Mouse (Mus musculus) heart, postnatal 14 days (tissue): ENCODE measurements around the gene Bpgm. TPM values are rescaled to one million over a fixed set of nuclear protein-coding genes. Genes with fewer than 3 reads are reported as not detected.

Experiments used
- DNase-seq, 2 experiments: peaks; one replicate each; pipeline ENCODE4 v3.0.0; 2021 to 2022
- intact Hi-C: fragments of 180-260 bp; cut with DNase I; formaldehyde crosslinking; loops from one replicate; pipeline ENCODE4 v1.15.1; 2025
- long read RNA-seq, 2 experiments: library from polyadenylated mRNA; stranded (forward); transcript quantifications; one replicate each; pipeline ENCODE4 v2.0.0; 2021
- total RNA-seq, 2 experiments: library from RNA; stranded (reverse); gene quantifications; 2 replicates each; pipeline ENCODE4 v1.2.3; 2021

Bpgm gene
- 100 to 1,000 TPM; 122 to 139 TPM for total RNA-seq
- long read RNA-seq, experiment 1, transcript Bpgm-201 (3 exons, 2,220 nt) = major isoform, 176 of 199 reads
- long read RNA-seq, experiment 1, partial matches to known transcripts = 5 of 199 reads
- long read RNA-seq, experiment 1, other reads (novel, unspliced or antisense) = 18 of 199 reads
- long read RNA-seq, experiment 2, transcript Bpgm-201 (3 exons, 2,220 nt) = major isoform, 114 of 132 reads
- long read RNA-seq, experiment 2, partial matches to known transcripts = 2 of 132 reads
- long read RNA-seq, experiment 2, other reads (novel, unspliced or antisense) = 16 of 132 reads

DNA sequence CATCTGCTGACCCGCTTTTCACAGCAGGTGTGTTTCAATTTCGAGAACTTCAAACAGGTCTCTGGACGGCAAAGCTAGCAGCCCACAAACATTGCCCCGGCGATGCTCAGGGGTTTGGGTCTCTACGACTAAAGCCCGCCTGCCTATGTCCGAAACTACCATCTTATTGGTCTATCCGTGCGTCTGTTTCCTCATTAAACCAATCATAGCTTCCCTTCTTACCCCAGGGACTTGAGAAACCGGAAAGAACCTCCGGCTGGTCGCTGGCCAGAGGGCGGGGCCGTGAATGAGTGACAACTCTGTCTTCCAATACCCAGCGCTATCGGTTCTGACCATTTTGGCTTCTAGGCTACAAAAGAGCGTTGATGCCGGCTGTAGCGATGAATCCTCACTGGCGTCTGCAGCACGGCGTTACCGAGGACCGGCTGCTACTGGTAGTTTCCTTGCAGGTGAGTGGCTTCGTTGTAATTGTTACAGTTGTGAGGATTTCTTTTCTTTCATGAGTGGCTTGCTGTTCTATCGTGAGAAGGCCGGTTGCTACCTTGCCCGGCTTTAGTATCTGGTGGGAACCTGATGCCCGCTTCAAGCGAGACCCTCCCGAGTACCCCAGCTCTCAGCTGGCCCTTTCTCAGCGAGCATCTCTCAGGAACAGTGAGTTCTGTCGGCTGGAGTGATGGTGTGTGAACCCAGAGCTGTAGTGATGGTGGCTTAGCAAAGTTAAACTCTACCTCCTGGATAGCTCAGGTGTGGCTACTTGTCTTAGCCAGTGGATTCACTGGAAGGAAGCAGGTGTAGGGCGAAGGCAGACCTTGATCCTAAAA lies at the start of gene Bpgm:
Gene Bpgm (plus strand): TSS at position 234 of the 821 bp plus-strand sequence.
- peak; percentile 99 for DNase-seq
- intact Hi-C loops = loop anchor here (2.0 to 5.0 kb wide), 2 partner anchors 25 to 299 kb away; partner anchors contain the start of gene Slc35b4

DNA sequence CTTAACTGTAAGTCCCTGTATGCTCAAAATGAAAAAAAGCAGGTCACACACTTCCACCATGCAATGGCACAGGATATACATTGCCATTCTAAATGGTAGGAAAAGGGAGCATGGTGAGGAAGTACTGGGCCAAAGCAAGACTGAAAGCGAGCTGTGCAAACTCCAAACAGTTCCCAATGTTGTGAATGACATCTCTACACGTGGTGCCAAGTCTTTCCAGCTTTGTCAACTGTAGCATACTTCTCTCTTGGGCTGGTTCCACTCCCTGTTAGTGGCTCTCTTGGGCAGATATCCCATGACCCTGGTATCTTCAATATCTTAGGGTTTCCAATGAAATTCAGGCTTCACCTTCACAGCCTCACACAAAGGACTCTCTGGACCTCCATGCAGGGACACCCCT lies 37.0 kb upstream of the Bpgm start:
- intact Hi-C loops = no loop called here
- DNase-seq = no peak

DNA sequence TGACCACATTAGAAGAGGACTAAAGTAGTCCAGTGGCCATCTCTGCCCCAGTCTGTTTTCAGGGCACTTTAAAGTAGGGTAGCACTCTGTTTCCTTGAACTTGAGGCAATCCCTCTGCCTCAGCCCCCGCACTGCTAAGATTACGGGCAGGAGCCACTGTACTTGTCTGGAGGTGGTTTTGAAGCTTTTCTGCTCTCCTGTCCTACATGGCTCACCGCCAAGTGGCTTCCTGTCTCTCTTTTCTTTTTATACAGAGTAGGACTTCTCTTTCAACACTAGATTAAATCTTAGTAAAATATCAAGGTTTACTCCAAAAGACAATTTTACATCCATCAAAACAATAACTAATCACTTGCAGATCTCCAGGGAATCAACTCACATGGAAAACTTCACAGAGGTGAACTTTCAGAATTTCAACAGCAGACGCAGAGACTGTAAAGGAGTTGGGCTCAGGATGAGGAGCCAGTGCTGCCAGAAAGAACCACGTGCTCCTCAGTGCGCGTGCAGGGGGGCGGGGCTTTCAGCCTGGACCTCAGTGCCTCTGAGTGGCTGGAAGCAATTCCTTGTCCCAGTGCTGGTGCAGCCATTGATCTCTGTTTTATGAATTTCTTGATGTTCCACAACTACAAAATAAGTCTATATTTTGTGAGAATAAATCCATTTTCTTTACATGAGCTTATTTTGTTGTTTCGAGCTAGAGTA lies 34.3 kb upstream of the Bpgm start:
- intact Hi-C loops = no loop called here
- DNase-seq = no peak

DNA sequence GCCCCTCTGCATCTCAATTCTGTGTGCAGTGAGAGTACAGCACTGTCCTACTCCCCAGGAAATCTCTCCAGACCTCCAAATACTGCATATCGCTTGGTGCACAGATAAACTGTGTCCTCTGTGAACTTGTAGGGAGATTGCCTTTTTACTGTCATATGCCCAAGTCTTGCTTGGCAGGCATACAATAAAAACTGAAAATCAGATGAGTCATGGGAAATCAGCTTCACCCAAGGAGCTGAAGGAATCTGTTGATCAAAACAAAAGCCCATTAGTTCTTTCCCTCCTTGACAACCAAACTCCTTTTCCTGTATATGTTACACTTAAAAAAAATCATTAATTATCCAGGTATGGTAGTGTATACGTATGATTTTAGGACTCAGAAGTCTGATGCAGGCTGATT lies 32.2 kb upstream of the Bpgm start:
- intact Hi-C loops = no loop called here
- peak in 1 of 2 experiments; percentile 19 for DNase-seq

DNA sequence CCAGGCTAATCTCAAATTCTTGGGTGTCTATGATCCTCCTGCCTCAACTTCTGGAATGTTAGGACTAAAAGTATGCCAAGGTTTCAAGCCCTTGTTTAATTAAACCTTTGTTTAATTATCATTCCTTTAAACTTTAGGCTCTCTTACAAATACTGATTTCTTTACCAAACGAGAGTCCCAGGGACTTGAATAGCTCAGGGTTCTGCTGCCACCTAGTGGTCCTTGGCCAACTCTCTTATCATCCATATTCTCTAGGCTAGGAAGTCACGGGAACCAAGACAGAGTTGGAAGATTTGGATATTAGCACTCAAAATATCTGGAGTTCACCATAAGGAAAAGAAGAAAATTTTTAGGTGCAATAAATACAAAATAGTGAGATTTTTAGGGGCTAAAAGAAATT lies 28.0 kb upstream of the Bpgm start:
- peak; percentile 72 to 81 for DNase-seq
- intact Hi-C loops = loop anchor here (1.0 to 5.0 kb wide), 3 partner anchors 76 to 155 kb away; no protein-coding TSS in a partner anchor

DNA sequence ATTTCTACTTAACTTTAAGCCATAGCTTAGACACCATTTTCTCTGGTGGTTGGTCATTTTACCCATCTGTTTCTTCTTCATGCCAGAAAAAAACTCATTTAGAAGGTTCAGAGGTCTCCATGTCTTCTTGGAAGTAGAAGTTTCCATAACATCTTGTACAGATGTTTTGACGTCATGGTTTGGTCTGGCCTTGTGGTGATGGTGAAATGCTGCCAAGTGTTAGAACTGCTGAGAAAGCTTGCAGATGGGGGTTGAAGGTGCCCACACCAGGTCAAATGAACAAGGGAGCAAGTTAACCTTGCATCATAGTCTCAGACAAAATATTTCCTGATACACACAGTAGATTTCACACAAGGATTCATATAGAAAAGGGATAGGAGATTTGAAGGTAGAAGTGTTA lies 27.3 kb upstream of the Bpgm start:
- intact Hi-C loops = loop anchor here (1.0 to 5.0 kb wide), 3 partner anchors 76 to 155 kb away; no protein-coding TSS in a partner anchor
- no peak for DNase-seq

DNA sequence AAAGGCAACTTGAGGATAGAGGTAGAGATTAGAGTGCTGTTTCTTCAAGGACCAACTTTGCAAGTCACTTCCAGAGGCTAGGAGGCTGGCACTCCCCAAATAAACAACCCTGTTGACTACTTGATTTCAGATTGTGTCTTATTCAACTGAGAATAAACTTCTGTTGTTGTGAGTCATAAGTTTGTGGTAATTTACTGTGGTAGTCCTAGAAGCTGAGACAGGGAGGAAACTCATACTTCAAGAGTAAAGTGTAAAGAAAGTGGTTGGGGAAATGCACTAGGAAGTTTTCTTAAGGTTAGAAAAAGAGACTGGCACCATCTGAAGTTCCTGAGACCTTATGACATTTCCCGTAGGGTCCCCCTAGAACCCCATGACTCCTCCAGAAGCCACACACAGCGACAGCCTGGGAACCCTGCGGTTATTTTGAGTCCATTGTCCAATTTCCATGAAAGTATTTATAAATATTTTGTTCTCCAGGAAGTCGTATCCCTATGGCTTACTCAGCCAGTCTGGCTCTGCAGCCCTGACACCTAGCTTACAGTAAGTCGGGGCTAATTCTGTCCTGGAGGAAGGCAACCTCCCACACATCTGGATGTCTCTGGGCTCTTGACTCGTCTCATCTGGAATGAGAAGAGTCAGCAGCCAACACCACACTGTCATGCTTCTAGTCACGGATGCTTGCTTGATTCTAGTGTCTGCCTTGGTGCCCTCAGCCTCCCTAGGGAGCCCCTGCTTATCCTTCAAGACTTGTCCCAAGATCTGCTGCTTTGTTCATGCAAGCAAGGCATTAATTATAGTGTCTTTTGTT lies 22.8 kb upstream of the Bpgm start:
- DNase-seq = no peak

DNA sequence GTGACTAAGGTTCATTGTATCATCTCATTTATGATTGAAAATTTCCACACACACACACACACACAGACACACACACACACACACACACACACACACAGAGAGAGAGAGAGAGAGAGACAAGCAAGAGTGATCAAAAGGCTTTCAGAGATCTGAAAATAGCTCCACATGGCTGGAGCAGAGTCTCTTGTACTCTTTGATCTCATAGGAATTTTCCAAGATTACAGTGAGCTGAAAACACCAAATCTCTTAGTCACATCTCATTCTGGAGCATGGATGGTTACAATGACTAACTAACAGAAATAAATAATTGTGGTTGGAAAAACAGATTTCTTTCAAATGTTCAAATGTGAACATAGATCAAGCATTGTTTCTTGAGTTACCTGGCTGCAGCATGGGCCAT lies 16.6 kb upstream of the Bpgm start:
- DNase-seq = no peak
- intact Hi-C loops = no loop called here

More for the DNA sequence above, 22.8 kb upstream of the Bpgm start:
- intact Hi-C loops = no loop called here

DNA sequence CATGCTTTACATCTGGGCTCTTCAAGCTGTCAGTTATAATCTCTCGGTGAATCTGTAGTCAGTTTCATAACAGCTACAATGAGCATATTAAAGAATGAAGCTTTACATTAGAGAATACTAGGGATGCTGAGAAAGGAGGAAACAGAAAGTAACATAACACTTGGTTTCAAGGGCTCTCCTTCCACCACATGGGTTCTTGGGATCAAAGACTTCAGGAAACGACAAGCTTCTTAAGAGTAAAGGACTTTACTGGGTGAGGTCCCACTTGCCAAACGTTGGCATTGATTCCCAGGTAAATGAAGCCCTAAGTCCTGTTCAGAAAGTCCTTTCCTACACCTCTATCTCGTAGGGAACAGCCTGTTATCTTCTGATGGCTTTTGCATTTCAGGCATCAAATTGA lies 15.4 kb upstream of the Bpgm start:
- intact Hi-C loops = no loop called here
- DNase-seq = no peak

DNA sequence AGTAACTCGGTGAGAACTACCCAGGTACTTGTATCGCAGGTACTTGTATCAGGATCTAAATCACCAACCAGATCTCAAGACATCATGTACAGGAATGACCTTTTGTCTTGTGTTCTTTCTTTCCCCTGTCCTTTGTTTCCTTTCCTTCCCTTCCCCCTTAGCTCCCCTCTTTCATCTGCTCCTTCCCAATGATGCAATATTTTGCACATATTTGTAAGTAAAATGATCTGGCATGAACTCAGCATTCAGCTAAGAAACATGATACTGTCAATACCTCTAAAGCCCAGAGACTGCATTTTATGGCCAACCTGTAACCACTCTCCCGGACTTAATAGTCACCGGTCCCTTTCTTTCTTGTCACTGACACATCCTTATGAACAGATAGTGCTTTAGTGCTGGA lies 12.4 kb upstream of the Bpgm start:
- intact Hi-C loops = no loop called here
- DNase-seq = no peak

DNA sequence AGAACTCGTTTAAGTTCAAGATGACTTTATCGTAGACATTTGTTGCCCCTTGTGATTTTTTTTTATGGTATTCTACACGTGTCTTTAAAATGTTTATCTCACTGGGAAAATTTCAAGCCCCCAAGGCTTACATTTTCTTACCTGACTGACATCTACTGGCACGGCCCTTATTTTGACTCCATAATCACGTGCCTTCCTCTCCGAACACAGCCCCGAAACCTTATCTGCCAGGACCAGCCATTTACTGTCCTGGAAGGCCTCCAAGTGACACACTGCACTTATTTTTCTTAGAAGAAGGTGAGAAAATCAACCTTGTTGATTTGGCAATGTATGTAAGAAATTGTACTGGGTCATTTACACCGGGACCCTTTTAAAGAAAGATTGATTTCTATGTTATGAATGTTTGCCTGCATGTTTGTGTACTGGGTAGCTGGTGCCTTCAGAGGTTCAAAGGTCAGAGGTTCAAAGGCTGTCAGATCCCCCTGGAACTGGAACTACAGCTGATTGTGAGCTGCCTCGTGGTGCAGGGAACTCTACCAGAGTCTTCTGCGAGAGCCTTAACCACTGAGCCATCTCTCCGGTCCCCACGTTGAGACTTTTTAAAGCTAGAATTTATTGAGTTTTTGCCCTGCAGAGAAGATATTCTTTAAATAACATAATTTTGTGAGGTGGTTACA lies 4.4 kb upstream of the Bpgm start:
- intact Hi-C loops = no loop called here
- DNase-seq = no peak

DNA sequence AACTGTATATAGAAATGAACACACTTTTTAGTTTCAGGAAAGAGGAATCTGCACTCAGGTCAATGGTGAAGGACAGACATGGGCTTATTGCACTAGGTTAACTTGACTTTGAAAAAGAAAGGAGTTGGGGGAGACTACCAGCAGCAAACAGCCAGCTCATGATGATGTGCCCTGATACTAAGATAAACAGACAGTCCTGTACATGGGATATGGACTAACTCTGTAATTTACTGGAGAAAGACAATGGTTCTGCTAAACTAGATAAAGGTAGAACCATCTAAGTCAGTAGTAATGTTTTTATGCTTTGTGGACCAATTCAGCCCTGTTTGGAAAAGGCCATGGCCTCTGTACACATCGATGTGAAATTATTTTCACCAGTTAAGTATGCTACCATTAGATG lies 2.7 kb upstream of the Bpgm start:
- DNase-seq = no peak
- intact Hi-C loops = no loop called here

DNA sequence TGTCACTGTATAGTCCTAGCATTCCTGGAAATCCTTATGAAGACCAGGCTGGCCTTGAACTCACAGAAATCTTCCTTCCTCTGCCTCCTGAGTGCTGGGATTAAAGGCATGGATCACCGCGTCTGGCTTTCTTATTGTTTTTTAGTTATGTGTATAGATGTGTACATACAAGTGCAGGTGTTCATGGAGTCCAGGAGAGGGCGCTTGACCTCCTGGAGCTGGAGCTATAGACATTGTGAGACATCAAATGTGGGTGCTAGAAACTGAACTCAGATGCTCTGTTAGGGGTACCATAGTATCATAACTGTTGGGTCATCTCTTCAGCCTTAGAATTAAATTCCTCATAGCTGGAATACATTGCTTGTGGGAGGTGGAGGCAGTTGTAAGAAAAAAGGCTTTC lies 2.0 kb upstream of the Bpgm start:
- no peak for DNase-seq
- intact Hi-C loops = loop anchor here (2.0 kb wide), 1 partner anchor 23 kb away; no protein-coding TSS in a partner anchor

DNA sequence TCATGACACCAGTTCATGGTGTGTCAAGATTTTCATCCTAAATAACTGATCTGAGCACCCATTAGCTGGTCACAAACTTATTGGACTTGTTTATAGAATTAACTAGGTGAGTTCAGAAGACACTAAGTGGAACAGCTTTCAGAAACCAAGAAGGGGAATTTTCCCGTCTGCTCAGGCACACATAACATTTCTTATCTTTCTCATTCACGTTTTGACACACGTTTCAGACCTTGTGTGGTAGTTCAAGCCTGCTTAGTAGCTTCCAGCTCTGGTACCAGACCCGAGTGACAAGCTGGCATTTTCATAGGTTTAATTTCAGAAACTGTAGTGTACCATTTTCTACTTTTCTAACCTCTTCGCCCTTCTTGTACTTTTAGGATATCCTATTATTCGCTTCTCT lies 616 bp upstream of the Bpgm start:
- intact Hi-C loops = loop anchor here (2.0 to 5.0 kb wide), 2 partner anchors 25 to 298 kb away; partner anchors contain the start of gene Slc35b4

DNA sequence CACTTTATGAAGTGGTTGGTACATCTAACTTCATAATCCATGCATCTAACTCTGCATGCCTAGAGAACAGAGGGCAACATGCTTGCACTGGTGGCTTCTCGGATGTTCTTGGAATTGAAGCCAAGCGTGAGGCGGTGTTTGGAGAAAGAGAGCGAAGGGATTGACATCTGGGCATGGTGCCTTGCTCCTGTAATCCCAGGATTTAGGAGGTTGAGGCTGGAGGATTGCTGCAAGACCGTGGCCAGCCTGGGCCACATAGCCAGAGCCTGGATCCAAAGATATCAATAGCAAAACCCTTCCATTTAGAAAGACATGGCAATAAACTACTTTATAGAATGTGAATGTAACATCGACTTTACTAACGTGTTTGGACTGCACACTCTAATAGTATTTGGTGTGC lies 2.0 kb downstream of the Bpgm start:
- intact Hi-C loops = loop anchor here (5.0 kb wide), 1 partner anchor 301 kb away; the partner anchor contains the start of gene Slc35b4
- DNase-seq = no peak

More for the DNA sequence above, 616 bp upstream of the Bpgm start:
- no peak for DNase-seq

DNA sequence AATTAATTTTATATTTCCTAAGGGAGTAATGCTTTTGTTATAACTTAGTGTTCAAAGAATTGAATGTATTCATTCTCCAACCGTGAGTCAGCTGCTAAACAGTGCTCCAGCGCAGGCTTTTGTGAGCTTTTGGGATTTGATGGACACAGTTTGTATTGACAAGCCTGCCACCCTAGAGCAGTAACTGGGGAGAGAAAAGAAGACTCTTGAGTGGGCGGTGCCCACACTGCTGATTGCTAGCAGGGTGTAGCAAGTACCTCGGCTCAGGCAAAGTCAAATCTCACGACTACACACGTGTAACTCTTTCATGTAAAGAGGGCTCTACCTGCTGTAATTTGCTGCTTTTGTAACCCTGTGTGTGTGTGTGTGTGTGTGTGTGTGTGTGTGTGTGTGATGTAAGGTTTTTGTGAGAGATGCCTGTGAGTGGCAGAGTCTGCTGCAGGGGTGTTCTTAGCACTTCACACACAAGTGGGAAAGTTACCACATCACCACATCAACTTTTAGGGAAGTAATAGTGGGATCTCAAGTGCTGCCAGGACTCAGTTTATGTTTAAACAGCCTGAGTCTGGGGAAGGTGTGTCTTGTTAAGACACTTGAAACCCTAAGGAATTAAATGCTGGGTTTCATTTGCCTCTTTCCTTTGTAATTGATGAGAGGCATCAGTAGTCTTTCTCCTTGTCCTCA lies 2.8 kb downstream of the Bpgm start:
- no peak for DNase-seq
- intact Hi-C loops = loop anchor here (5.0 kb wide), 1 partner anchor 302 kb away; the partner anchor contains the start of gene Slc35b4

DNA sequence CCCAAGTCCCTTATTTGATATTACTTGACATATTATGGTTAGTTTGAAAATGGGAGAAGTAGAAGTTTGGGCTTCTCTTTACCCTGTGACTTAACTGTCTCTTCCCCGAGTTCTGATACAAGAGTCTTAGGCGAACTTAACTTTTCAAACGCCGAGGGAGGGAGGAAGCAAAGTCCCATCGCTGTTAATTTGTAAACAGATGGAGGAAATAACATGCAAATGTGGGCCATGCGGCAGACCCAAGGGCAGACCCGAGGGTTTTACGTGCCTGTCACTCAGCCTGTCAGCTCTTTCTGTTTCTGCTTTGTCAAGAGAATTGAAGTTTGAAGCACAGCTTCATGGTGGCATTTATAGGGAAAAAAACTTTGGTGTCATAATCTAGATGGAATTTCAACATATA lies 3.5 kb downstream of the Bpgm start:
- no peak for DNase-seq
- intact Hi-C loops = loop anchor here (5.0 kb wide), 1 partner anchor 302 kb away; the partner anchor contains the start of gene Slc35b4

DNA sequence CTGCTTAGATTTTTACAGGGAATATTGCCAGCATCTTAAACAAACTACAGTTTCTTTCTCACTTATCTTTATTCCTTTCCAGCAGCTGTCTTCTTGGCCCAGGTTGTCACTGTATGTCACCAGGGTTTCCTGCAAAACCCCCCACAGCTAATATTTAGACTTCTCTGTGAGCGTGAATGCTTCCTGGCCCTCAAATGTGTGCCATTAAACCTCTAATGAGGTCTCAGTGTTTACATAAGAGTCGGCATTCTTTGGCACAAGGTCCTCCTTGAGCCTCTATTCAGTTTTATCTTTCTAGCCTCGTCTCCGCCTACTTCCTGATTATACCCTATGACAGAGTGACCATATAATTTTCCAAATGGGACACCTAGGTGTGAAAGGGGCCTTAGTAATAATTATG lies 4.7 kb downstream of the Bpgm start:
- intact Hi-C loops = no loop called here

DNA sequence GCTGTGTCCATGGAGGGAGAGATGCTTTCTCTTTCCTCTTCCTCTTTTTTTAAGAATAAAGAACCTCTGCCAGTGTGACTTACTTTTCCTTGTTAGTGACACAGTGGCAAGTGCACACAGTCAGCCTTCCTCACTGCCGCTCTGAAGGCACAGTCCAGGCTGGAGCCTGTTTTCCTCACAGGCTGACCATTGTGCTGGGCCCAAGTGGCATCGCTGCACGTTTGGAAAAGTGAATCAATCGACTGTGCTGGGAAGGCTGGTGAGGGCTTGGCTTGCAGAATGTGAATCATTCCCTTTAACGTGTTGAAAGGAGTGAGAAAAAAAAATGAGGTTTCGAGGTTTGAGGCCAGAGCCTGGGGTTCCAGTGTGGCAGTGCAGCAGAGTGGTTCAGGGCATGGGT lies 5.3 kb downstream of the Bpgm start:
- no peak for DNase-seq
- intact Hi-C loops = no loop called here

More for the DNA sequence above, 4.7 kb downstream of the Bpgm start:
- DNase-seq = no peak
